Mouse (Mus musculus): ENCODE results near the gene Sprn.
"Not testable (repeated sequence)": the region's sequence is repeated elsewhere in the genome, so short reads cannot be mapped to it uniquely, and the experiment has no call there.

Sprn gene

DNA sequence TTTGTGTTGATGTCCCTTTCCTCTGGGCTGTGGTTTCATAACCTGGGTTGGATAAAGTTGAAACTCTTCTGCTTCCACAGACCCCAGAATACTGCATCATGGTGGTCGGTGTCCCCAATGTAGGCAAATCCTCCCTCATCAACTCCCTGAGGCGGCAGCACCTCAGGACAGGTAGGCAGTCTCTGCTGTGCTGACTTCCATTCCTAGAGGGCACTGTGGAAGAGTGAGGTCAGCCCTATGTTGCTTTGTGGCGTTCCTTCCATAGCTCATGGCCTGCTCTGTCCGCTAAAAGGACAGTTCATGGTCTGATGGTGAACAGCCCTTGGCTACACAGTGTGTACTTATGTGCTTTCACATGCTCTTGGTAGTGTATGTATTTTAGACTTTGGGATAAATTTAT is 10.1 kb downstream of the Sprn start:
- no peak for DNase-seq (ENCODE audit: low read depth)

DNA sequence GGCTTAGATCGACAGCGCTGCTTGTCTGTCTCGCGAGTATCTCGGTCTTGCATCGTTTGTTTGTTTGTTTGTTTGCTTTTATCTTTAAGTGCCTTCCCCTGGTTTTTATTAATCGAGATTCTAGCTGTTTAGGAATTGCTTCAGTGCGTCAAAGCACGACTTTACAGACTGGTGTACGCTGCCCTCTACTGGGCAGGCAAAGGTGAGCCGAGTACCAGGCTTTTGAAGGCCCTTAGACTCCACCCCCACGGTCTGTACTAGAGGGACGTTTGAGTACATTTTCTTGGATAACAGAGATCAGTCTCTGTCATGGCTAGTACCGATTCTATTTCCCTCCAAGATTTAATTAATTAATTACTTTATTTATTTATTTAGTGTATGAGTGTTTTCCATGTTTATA is 13.3 kb downstream of the Sprn start:
- DNase-seq (ENCODE audit: low read depth): peak; percentile 36

DNA sequence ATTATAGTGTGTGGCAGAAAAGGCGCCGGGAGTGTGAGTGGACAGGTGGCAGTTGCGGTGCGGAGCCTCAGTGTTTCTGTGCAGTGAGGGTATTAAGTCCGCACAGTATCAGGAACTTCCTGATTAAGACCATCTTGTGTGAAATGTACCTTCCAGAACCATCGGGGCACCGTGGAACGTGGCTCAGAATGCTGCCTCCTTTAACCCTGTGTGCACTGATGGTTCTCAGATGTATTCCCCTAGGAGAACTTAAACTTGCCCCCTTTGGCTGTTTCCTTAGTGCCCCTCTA is 16.7 kb downstream of the Sprn start:
- DNase-seq (ENCODE audit: low read depth): no peak

DNA sequence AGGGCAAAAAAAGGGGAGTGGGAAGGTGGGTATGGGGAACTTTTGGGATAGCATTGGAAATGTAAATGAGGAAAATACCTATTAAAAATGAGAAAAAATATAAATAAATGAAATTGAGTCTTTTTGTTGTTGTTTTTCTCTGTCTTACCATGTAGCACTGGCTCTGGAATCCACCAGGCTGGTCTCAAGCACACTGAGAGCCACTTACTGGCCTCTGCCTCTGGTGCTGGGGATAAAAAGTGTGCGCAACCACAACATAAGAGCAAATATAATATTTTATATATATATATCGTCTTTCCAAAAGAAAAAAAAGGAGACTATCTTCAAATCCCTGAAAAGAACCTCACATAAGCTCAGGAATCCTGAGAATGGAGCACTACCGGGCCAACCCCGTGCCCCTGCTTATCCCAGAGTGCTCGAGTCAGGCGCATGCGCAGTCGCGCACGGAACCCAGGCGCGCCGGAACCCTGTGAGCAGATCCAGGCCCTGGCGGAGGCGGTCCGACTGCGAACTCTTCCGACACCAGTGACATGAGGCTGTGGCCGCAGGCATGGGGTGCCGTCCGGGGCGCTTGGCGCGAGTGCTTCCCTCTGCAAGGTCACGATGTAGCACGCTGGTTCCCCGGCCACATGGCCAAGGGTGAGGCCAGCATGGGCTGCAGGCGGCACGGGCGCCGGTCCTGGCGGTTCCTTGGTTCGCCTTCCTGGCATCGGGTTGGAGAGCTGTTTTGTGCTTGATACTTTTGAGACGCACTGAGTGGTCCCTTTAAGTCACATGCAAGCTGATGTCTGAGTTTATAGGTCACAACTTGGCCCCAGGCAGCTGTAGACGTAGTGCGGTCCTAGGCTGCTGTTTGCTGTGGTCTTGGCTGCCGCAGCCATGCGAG is 17.3 kb downstream of the Sprn start, which contains the start of gene Mtg1:
Gene Mtg1 (plus strand): TSS at position 430 of the 886 bp plus-strand sequence.
- DNase-seq (ENCODE audit: low read depth): peak; percentile 73

DNA sequence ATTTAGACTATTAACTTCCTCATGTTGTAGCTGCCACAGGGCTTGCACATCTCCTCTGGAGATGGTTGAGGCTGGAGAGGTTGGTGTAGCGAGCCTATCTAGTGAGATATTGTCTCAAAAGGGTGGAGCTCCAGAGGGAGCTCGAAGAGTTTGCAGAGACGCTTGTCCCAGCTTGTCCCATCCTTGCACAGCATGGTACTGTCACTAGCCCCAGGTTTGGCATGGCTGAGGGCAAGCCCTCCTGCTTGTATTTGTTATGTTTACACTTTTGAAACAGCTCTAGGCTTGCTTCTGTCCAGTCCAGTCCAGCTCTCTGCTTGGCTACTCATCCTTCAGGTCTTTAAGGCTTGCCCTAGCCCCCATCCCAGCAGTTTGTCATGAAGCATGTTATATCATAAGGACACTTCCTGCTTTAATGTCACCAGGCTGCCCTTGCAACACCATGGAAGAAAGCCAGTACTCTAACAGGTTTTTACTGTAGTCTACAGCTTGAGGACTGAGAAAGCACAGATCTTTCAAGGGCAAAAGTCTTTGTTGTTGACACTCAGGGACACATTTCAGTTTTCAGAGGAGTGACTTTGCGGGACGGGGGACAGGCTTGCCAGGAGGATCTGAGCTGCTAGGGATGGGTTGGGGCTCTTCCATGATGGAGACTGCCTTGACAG is 19.4 kb downstream of the Sprn start:
- DNase-seq (ENCODE audit: low read depth): no peak

DNA sequence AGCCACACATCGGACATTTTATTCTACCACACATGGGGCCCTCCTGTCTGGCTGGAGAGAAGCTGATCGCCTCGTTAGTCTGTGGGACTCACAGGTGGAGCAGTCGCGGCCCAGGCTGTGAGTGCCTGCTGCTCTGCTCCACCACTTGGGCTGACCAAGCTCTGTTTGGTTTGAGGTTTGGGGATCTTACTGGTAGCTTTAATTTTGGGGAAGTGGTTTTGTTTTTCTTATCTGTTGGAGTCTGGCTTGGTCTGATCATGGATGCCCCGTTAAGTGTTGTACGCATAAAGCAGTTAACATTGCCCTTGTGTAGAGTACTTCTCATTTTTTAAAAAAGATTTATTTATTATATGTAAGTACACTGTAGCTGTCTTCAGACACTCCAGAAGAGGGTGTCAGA is 20.6 kb downstream of the Sprn start:
- not testable (repeated sequence) for DNase-seq (ENCODE audit: low read depth)

DNA sequence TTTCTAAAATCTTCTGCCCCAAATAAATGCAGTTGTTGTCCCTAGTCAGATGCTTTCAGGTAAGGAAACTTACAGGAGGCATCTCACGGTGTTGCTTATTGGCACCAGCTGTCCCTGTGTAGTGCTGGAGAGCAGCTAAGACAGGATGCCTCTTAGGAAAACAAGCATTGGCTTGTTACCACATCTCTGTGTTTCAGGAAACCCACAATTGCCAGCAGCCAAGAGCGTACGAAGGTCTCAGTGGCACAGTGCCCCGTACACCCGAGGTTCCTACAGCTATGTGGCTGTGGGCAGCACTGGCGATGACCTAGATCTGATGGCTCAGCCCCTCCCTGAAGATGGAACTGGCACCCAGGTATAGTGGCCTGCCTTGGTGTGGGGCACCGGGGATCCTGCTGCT is 22.5 kb downstream of the Sprn start:
- not testable (repeated sequence) for DNase-seq (ENCODE audit: low read depth)

DNA sequence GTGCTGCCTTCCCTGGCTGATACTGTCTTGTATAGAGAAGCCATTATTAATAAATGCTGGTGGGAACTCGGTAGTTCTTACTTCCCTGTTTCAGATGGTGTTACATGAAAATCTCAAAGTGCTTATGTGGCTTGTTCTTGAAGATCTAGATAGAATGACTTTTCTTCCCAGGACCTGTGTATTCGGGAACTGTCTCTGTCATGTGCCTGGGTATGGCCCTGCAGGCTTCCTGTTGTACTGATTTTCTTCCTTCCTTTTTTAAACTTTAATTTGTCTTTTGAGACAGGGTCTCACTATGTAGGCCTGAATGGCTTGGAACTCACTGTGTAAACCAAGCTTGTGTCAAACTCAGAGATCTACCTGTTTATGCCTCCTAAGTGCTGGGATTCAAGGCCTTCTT is 26.8 kb downstream of the Sprn start:
- DNase-seq (ENCODE audit: low read depth): no peak

DNA sequence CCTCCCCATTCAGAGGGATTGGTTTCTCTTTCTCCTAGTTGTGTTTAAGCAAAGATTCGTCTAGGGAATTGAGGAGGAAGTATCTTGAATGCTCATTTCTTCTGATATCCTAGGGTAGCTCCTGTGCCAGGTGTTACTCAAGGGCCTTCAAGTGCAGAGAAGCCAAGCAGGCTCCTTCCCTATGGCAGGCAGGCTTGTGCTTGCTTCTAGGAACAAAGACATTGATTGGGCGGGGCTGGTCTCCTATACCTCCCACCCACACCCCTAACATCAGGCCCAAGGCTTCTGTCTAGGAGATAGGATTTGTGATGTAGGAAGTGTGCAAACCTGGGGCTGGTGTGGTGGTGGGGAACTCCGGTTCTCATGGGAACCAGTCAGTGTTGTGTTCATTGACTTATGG is 27.7 kb downstream of the Sprn start:
- no peak for DNase-seq (ENCODE audit: low read depth)

DNA sequence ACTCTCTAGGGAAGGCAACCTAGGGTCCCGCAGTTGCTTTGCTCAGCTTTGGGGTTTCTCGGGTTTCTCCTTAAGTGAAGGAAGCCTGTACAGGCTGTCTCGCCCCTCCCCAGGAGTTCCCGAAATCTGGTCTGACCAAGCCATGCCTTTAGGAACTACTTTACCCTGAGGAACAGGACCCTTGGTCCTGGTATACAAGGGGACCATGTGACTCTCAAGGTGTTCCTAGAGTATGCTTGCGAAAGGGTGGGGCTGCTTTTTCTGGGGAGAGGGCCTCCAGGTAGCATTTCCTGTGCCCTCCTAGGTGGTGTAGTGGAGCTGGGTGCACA is 28.7 kb downstream of the Sprn start:
- no peak for DNase-seq (ENCODE audit: low read depth)

DNA sequence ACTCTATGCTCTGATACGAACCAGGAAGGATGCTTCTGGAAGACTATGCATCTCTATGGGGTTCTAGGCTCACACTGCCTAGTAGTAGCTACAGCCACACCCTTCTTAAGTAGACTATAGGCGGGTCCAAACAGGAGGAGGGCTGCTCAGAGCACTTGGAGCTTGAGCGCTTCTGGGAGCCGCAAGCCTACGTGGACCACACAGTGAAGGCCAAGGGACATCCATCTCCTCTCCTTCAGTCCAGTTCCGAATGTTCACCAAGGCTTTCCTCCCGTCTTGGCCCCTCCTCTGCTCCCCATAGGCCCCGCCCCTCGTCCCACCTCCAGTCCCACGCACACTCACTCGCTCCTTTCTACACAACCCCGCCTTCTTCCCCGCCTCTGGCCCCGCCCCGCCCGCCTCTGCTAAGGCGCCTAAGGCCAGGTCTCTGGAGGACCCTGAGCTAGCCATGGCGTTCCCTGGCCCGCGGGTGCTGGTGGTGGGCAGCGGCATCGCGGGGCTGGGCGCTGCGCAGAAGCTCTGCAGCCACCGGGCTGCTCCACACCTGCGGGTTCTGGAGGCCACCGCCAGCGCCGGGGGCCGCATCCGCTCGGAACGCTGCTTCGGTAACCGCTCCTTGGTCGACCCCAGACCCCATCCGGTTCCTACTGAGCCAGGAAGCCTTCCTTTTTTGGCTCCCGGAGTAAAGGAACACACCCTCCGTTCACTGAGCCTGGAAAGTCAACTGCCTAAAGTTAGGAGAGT is 29.2 kb downstream of the Sprn start:
- DNase-seq (ENCODE audit: low read depth): peak; percentile 76

DNA sequence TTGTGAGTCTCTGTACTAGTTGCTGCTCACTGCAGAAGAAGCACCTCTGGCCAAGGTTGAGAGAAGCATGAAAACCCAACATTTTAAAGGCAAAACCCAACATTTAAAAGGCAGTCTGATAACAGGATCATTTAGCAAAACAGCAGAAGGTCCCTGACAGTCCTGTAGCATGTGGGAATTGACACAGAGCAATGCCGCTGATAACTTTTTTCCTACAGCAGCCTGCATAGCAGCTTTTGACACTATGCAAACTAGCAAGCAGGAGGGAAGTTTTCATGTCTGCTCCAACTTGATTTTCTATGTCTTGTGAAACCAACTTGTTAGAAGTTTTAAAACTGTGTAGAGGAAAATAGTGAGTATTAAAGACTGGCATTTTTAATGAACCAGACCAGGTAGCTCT is 30.3 kb downstream of the Sprn start:
- DNase-seq (ENCODE audit: low read depth): no peak

DNA sequence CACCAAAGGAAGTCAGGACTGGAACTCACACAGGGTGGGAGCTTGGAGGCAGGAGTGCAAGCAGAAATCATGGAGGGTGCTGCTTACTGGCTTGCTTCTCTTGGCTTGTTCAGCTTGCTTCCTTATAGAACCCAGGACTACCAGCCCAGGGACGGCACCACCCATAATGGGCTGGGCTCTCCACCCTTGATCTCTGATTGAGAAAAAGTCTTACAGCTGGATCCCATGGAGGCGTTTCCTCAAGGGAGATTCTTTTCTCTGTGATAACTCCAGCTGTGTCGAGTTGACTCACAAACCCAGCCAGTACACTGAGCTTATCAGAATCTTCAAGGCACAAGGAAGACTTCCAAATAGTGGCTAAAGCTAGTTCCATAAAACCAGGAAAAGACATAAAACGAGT is 31.9 kb downstream of the Sprn start:
- DNase-seq (ENCODE audit: low read depth): no peak

DNA sequence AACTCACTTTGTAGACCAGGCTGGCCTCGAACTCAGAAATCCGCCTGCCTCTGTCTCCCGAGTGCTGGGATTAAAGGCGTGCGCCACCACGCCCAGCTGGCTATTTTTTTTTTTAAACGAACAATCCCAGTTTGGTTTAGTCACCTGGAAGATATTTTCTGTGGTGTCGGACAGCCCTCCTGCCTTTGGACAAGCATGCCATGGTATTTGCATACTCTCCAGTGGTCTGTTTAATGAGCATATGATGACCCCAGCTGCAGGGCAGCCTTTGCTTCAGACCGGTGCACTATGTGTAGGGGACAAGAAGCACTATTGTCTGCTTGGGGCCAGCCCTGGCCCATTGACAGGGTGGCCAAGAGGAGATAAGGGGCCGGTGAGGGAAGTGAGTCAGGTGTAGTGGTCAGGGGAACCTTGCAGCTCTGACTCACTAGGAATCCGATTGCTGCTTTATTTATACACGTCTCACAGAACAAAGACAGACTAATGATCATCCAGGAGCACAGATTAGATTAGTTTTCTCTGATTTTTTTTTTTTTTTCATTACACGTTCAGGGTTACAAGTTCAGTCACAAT is 33.3 kb downstream of the Sprn start:
- DNase-seq (ENCODE audit: low read depth): no peak

DNA sequence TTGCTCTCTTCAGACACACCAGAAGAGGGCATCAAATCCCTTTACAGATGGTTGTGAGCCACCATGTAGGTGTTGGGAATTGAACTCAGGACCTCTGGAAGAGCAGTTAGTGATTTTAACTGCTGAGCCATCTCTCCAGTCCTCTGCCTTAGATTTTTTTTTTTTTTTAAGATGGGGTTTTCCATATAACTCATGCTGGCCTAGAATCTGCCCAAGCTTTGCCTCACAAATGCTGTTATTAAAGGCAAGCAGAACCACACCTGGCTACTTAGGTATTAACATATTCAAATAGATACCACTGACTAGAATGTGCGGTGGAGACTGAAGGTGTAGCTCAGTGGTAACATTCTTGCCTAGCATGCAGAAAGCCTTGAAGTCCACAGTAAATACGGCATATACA is 34.2 kb downstream of the Sprn start:
- DNase-seq (ENCODE audit: low read depth): no peak

DNA sequence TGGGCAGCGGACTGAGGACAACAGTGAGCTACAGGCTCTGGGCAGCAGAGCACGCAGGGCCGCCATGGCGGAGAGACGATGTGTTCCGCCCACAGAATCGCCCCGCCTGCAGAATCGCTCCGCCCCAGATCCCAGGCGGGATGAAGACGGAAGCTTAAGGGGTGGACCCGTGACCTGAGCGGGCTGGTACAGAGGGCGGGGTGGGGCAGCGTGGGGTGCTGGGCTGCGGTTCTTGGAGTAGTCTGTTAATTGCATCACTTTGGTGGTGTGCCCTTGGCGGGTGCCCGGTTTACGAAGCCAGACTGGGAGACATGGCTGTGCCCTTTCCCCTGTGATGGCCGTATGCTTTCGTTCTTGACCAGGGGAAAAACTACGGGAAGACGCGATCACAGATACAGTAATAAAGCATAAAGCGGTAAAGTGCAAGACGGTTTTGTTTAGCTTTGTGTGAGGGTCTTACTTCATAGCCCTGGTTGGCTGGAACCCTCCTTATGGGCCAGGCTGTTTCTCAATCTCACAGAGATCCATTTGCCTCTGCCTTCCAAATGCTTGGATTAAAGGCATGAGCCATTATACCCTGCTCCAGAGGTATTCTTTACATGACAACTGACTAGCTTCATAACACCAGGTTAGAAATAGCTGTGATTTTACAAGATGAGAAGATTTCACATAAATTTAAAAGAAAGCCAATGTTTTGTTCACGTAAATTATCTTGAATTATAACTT is 38.2 kb downstream of the Sprn start, which contains the start of gene Echs1:
Gene Echs1 (minus strand): TSS at position 148 of the 726 bp plus-strand sequence.
- peak; percentile 90 for DNase-seq (ENCODE audit: low read depth)

DNA sequence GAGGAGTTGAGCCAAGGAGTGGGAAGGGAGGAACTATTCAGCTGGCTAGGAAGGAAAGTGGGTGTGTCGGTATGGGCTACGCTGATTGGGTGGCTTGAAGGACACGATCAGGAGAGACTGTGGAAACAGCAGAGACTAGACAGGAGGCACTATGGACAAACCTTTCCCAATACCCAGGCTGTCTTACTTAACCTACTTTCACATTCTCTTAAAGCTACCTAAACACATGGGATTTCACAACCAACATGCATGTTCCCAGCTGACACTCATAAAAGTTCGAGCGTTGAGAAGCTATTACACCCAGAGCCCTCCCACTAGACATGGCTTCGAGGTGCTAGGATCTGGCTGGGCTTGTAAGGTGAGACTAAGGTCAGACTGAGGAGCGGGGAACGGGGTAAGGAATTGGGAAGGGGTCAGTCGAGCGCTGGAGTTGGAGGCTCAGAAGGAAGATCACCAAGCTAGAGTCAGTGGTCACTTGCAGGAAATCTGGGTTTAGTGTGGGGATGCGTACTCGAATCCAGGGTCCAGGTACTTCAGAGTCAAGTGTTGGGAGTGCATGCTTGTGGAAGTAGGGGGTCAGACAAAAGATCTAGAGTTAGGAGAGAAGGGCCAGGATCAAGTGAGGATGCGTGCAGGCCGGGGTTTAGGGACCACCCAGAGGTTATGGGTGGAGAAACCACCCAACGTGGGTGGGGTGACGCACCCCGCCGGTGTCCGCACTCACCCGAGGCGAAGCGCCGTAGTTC is 38.9 kb downstream of the Sprn start, which contains the start of gene Paox:
Gene Paox (plus strand): TSS at position 217 of the 746 bp plus-strand sequence.
- DNase-seq (ENCODE audit: low read depth): peak; percentile 94

DNA sequence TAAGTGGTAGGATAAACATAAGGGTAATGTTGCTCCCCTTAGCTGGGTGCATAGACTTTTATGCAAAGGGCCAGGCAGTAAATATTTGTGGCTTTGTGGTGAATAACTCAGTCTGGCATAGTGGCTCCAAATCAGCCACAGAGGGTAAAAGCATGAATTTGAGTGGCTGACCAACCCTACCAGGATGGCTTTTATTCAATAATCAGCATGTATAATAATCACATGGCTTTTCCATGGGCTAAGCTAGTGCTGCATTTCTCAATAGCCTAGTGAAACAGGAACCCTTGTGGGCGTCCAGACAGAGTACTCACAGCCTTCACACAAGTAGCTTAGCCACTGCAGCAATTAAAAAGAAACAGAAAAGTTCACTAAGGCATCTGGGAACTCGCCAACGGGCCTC is 42.7 kb downstream of the Sprn start:
- peak; percentile 89 for DNase-seq (ENCODE audit: low read depth)

DNA sequence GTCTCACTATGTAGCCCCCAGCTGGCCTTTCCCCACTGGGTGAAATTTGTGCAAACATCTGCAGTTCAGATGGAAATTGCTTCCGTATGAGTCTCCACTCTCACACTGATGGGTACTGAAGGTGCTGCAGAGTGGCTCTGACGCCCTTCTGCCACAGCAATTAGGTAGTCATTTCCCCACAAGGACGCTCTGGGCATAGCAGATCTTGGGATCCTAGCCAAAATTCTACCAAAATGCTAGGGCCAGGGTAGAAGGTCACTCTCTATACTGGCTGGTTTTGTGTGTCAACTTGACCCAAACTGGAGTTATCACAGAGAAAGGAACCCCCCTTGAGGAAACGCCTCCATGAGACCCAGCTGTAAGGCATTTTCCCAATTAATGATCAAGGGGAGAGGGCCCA is 50.7 kb downstream of the Sprn start:
- no peak for DNase-seq (ENCODE audit: low read depth)

DNA sequence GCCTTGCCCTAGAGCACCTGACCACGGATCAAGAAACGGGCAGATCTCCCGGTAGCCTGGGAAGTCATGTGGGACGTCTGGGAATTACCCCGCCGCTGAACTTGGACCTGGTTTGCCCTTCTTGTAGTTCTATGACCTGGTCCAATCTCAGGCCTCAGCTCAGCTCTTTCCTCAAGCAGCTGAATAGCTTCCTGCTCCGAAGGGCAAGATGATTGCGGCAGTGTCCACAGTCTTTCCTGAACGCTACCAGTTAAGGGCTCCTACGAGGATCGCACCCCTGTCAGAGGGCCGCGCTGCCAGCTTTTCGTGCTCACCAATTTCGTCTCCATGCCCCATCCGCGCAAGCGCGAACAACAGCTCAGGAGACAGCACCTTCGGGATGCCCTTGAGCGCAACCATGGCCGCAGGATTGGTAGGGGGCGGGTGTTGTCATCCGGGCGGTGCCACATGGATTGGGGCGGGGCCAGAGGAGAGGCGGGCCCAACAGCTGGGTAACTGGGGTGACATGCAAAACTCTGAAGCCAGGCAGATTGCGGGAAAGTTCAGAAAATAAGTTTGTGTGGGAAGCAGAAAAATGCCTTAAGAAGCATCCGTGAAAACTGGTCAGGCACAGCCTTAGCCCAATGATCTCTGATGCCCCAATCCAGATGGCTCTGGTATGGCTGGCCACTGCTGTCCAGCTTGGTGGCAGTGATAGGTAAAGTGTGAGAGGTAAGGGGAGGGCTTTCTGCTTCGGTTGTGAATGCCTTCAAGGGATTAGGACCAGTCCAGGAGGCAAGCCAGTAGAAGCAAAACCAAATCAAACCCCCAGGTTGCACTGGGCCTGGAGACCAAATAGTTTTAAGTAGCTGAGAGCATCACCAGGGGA is 52.5 kb downstream of the Sprn start, which contains the start of gene Fuom:
Gene Fuom (minus strand): TSS at position 449 of the 868 bp plus-strand sequence.
- peak; percentile 52 for DNase-seq (ENCODE audit: low read depth)

All from fibroblast of lung, adult 2 months (primary cell).